Mouse (Mus musculus) embryonic fibroblast, embryonic 13.5 days (primary cell): ENCODE data around the gene Tmem268. TPM values are rescaled to one million over a fixed set of nuclear protein-coding genes. Genes with fewer than 3 reads are reported as not detected.
A peak's percentile ranks its signal among the peaks of the same experiment; 100 is the strongest.

Experiments
- H3K27ac ChIP-seq: 2 replicates; pipeline ENCODE4 v1.5.1; 2012; ENCODE audit warnings: low read length, control low read depth, inconsistent platforms; ENCODE audit not compliant: insufficient read depth
- H3K4me1 ChIP-seq: 2 replicates; pipeline ENCODE4 v1.6.1; 2011; ENCODE audit warnings: low read length; ENCODE audit not compliant: control insufficient read depth, insufficient read depth
- H3K4me3 ChIP-seq: 2 replicates; pipeline ENCODE4 v1.5.1; 2011; ENCODE audit warnings: mild to moderate bottlenecking, control low read depth, low read length; ENCODE audit not compliant: insufficient read depth
- CTCF ChIP-seq: IDR thresholded peaks from 2 replicates; pipeline ENCODE4 v1.5.1; 2011; ENCODE audit warnings: mild to moderate bottlenecking, control low read depth, low read length, moderate library complexity, borderline replicate concordance; ENCODE audit not compliant: insufficient read depth
- POLR2A ChIP-seq: IDR thresholded peaks from 2 replicates; pipeline ENCODE4 v1.6.1; 2011; ENCODE audit warnings: low read depth, mild to moderate bottlenecking, control low read depth, low read length, moderate library complexity
- polyA plus RNA-seq: library from polyadenylated mRNA; stranded (reverse); fragments of >200 nt; gene quantifications from 2 replicates; pipeline ENCODE4 v1.2.4, GENCODE M21; 2011; ENCODE audit warnings: low read depth; ENCODE audit not compliant: missing spikeins, insufficient read length

Gene Tmem268
- polyA plus RNA-seq, 1 experiment: 5.2 TPM

DNA sequence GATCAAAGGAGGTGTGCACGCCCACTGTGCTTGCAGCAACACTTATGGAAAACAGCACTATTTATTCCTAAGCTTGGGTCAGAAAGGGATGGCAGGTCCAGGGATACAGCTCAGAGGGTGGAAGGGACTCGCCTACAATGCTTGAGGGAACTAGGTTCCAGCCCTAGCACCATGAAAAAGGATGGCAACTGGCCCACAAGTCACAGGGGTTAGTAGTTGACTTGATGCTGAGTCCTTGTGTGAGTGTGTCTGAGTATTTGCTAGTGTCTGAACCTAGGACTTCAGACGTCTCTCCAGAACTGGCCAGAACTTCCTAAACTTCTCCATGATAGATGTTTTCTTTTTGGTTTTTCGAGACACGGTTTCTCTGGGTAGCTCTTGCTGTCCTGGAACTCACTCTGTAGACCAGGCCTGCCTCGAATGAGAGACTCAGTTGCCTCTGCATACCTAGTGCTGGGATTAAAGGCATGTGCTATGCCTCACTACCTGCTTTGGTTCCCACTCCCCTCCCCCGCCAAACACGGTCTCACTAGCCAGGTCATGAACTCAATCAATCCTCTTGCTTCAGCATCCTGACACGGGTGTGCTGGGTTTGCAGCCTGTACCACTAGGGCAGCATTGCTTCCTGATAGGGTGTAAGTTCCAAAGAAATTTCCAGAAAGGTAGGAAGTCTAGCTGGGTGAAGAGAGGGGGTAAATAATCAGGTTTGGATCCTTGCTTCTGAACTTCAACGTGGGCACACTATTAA is 14.7 kb upstream of the Tmem268 start:
- peaks cover 15% of the 10 kb centered on the region for H3K4me1 ChIP-seq
- TF ChIP-seq CTCF: no peak
- TF ChIP-seq POLR2A: no peak
- H3K27ac ChIP-seq: no peak overlapping the region
- H3K4me3 ChIP-seq: no peak overlapping the region

DNA sequence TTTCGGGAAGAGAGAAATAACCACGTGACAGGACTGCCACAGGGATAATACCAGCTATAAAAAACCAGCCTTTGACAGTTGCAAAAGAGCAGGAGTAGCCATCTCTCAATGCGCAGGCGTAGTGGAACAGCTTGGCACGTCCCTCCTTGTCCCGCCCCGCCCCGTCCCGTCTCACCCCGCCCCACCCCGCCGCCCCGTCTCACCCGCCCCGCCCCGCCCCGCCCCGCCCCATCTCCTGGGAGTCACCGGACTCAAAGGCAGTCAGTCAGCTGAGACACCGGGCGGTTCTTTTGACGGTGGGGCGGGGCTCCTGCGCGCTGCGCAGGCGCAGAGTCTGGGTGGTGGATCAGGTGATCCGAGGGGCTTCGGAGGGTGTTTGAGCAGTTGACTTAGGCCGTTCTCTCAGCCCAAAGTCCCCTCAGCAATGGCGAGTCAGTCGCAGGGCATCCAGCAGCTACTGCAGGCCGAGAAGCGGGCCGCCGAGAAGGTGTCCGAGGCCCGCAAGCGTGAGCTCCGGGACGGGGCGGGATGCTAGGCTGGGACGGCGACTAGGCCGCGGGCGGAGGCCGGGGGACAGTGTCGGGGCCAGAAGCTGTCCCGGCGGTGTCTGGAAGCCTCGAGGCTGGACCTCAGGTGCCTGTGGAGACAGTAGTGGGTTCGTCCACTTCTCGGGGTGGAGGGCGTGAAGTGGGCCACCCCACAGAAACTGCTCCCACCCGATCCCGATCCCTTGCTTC is 13.9 kb upstream of the Tmem268 start, which contains the start of gene Atp6v1g1:
TSS of gene Atp6v1g1 (plus strand) at position 279 of the 737 bp plus-strand sequence.
- TF ChIP-seq CTCF (no peak), POLR2A (peak; percentile 69)
- peak within 1 kb of the TSS; percentile 92 for H3K4me3 ChIP-seq
- peaks cover 15% of the 10 kb centered on the region for H3K4me1 ChIP-seq
- H3K27ac ChIP-seq: peak within 1 kb of the TSS; percentile 48

DNA sequence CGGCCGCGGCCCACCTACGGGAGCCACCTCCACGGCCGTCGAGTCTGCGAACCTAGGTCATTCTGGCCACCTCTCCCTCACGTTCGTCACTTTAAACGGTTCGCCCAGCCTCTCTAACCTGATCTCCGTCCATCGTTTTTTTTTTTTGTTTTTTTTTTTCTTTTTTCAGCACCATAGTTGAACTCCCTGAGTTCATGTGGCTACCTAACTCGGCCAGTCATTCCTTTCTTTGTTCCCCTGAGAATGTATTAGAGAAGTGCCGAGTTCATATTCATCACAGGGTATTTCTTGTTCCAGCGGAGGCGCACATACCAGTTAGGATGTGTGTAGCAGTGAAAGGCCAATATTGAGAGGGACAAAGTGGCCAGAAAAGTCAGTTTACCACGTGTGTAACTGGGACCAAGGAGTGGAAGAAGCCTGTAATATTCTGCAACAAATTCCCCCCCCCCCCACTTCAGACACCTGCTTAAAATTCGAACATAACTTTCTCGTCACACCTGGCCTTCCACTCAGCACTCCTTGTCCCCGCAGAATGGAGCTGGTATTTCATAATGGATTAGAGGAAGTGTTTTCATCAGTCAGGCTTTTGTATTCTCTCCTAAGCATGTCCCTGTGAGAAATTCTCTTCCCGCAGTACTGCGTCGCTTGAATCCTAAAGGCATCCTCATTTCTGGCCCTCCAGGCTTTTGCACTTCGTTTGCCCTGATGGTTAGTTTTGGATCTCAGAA is 13.2 kb upstream of the Tmem268 start:
- Histone ChIP-seq H3K4me3 (peak overlapping the region; percentile 92), H3K4me1 (peaks cover 15% of the 10 kb centered on the region), H3K27ac (peak overlapping the region; percentile 48)
- TF ChIP-seq POLR2A (no peak), CTCF (no peak)

DNA sequence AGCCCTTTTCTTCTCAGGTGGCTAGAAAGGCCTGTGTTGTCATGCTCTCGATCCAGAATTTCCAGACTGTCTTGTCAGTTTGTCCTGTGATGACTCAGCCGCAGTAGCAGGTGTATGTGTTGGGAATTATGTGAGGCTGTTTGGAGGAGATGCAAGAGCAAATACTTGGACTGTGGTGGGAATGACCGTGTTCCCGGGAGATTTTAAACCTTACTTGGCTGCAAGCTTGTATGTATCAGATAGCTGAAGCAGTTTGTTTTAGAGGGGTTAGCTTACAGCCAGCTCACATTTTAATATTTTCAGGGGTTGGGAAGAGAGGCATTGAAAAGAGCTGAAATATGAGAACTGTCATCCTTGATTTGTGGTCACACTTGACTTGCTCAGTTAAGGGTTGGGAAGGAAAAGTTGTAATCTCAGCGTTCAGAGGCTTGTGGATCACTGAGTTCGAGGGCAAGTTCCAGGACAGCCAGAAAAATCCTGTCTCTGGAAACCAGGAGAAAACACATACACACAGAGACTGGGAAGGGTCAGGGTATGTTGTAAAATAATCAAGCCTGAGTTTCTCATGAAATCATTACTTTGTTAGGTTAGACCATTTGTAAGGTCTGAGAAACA is 12.0 kb upstream of the Tmem268 start:
- TF ChIP-seq CTCF (no peak), POLR2A (0 out of 2 replicates have a peak, but pooled peaks have one; percentile 24)
- peak overlapping the region; percentile 92 for H3K4me3 ChIP-seq
- H3K4me1 ChIP-seq: peaks cover 15% of the 10 kb centered on the region
- no peak overlapping the region for H3K27ac ChIP-seq

DNA sequence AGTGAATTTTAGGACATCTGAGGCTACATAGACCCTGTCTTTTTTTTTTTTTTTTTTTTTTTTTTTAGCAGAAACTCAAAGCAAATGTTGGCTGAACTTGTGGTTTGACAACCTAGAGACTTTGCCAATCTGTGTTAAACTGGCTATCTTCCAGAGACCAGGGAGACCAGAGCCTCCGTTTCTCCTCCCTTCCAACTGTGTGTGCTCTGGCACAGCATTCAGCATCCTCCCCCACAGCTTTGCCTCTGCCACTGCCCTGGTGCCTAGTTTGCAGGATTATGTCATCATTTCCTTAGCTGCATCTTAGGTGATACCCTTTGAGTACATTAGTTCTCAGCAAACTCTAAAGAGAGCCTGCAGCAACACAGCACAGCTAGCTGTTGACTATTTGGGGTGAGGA is 10.8 kb upstream of the Tmem268 start:
- TF ChIP-seq CTCF (no peak), POLR2A (no peak)
- no peak overlapping the region for H3K4me3 ChIP-seq
- H3K4me1 ChIP-seq: peaks cover 15% of the 10 kb centered on the region
- H3K27ac ChIP-seq: no peak overlapping the region

DNA sequence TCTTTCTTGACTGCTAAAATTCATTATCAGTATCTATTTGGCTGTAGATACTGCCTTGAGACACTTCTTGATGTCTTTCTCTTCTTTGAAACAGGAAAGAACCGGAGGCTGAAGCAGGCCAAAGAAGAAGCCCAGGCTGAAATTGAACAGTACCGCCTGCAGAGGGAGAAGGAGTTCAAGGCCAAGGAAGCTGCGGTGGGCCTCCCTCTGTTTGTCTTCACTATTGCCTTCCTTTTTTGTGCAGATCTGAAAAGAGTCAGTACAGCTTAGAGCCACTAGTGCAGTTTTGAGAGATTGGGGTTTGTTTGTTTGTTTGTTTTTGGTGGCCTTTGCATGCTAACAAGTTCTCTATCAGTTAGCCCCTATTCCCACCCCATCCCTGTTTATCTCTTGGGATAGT is 10.1 kb upstream of the Tmem268 start:
- TF ChIP-seq POLR2A: no peak
- no peak for TF ChIP-seq CTCF
- H3K4me1 ChIP-seq: peaks cover 15% of the 10 kb centered on the region
- no peak overlapping the region for H3K4me3 ChIP-seq
- no peak overlapping the region for H3K27ac ChIP-seq

DNA sequence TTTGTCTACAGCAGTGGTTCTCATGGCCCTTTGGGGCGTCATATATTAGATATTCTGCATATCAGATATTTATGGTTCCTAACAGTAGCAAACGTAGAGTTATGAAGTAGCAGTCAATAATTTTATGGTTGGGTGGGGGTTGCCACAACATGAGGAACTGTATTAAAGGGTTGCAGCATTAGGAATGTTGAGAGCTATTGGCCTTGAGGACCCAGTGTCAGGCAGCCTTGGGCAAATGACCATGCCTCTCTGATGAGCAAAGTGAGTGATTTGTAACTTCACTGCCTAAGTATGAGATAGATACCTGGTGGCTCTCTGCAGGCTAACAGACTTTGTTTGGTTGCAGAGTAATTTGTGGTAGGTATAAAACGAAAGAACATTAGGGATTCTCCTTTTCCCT is 7.7 kb upstream of the Tmem268 start:
- no peak for TF ChIP-seq POLR2A
- no peak for TF ChIP-seq CTCF
- Histone ChIP-seq H3K27ac (no peak overlapping the region), H3K4me3 (no peak overlapping the region), H3K4me1 (peaks cover 15% of the 10 kb centered on the region)

DNA sequence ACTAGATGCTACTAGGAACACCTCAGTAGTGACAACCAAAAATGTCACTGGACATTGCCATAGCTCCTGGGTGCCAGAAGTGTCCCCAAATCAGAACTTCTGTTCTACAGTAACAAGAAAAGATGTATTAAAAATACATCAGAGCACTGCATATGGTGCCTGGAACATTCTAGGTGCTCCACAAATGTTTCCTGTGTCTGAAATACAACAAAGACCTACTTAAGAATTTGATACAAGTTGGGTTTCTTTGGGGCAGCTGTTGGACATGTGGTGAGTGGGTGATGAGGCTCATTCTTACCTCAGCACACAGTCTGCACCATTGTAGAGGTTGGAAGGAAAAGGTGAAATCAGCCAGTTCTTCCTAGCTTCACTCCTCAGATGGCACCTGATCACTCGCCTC is 5.7 kb upstream of the Tmem268 start:
- TF ChIP-seq POLR2A: no peak
- TF ChIP-seq CTCF: no peak
- Histone ChIP-seq H3K4me3 (no peak overlapping the region), H3K27ac (no peak overlapping the region), H3K4me1 (peaks cover 8% of the 10 kb centered on the region; the same call in 1 of the 2 replicates)
